Mouse (Mus musculus): Measurements from ENCODE around the gene Cfl1. TPM values are rescaled to one million over a fixed set of nuclear protein-coding genes. Genes with fewer than 3 reads are reported as not detected.

The Cfl1 gene
- 2,530 and 3,476 TPM in 2 replicates for polyA plus RNA-seq (2012; ENCODE audit: low replicate concordance)

GRCm38 (mm10) chr19:5490313-5490897 lies at the start of gene Cfl1:
Gene Cfl1, plus strand, starts transcription at chr19:5490455.

DNA sequence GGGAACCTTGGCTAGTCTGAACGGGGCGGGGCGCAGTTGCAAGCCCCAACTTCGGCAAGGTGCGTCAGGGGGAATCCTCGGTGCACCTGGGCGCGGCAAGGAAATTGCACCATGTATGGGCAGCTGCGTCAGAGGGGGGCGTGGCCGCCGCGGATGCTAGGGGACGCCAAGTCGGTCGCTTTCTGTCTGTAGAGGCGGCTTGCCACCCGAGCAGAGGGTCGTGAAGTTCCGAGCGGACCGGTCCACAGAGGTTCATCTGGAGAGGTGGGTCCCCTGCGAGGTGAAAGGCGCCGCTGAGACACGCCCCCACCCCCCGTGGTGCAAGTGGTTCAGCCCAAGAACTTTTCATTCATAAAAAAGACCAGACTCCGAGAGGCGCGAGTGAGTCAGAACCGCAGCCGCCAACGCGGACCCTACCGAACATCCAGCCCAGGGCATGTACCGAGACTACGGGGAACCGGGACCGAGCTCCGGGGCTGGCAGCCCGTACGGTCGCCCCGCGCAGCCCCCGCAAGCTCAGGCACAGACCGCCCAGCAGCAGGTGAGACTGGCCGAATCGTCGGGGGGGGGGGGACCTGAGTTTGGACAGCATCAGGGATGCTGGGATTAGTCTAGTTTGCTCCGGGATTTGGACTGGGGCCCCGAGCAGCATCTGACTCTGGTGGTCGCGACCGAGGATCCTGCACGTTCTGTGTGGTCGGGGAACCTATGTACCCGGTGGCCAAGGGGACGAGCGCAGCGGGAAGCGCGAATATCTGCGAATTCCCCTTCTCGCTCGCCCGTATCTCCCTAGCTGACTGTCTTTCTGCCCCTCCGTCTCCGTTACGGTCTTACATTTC lies 42.5 kb upstream of the Cfl1 start, which contains the start of gene Fosl1:
Gene Fosl1, plus strand, starts transcription at position 33 of the 839 bp plus-strand sequence.

GRCm38 (mm10) chr19:5457746-5458442 lies 32.4 kb upstream of the Cfl1 start, which contains the start of gene Ccdc85b:
Gene Ccdc85b, minus strand, starts transcription at chr19:5457894.

GRCm38 (mm10) chr19:5460465-5460911 lies 29.8 kb upstream of the Cfl1 start, which contains the start of gene Fibp:
Gene Fibp, plus strand, starts transcription at chr19:5460615.

DNA sequence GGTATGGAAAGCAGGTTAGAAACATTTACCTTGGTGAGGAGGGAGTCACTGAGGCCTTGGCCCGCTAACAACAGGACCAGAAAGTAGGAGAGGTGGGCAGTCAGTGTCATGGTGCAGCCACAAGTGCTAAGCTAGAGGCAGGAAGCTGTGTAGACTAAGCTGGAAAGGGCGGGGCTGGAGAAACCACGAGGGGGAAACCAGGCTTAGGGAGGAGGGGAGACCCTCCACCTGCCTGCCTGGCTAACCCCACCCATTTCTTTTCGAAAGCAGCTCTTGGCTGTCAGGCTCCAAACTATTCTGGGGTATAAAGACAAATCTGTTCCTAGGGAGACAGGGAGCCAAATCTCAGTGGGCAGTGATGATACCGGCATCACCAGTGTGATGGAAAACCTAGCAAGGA lies 21.9 kb upstream of the Cfl1 start, which contains the start of gene Ctsw:
Gene Ctsw, minus strand, starts transcription at position 134 of the 400 bp plus-strand sequence.

DNA sequence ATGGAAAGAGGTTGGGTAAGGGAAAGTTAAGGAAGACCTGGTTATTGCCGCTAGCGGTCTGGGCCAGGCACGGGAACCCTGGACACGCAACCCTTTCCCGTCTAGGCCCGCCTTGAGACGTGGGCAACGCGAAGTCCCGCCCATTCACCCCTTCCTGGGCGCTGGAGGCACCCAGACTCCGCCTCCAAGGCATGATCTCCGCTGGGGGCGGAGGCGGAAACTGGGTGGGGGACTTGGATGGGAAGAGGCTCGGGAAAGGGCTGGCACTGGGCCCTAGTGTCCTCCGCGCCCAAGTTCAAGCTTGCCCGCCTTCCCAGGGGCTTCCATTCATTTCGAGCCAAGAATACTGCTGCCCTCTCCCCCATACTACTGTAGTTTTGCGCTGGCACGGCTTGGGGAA lies 16.5 kb upstream of the Cfl1 start, which contains the start of gene Efemp2:
Gene Efemp2, plus strand, starts transcription at position 235 of the 400 bp plus-strand sequence.

DNA sequence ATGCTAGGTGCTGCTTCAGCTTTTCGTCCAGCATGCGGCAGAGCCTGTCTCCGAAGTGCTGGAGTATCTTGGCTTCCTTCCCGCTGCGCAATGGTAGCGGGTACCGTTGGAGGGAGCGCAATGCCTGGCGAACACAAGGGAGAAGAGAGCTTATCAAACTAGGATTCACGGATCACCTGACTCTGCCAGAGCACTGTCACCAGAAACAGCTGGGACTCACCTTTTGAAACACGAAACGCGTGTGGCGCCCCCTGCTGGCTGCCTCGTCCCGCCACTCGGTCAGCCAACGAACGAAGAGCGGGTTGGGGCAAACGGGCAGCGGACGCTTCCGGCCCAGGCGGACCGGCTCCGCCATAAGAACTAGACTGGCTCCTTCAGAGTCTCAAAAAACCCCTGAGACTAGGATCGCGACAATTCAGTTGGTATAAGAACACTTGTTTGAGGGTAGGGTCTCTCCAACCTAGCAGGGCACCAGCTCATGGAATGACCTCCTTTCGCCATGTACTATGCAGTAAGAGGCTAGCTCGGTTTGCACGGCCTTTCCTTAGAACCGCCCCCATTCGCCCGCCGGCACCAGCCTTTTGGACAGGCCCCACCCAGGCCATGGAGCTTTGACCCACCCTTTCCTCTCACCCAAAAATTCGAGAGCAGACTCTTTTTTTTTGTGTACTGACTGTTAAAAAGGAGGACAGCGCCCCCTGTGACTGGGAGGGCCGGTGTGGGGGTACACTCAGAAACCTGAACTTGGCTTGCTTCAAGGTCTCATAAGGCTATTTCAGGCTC lies 2.3 kb upstream of the Cfl1 start, which contains the start of gene Mus81:
Gene Mus81, minus strand, starts transcription at position 635 of the 783 bp plus-strand sequence.

DNA sequence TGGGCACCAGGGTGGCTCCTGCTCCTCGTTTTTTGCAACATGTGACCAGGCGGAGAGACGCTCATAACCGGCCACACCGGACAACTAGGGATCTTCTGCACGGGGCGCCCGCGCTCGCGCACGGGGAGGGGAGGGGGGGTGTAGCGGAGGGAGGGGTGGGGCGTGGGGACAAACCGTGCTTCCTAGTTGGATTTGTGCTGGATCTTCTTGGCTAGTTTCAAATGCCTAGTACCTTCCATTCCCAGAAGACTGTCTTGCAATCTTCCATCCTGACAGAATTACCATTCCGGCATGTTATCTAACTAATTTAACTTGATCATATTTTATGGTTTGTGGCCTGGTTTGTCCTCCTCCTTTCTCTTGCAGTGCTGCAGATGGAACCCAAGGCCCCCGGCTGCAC lies 13.4 kb downstream of the Cfl1 start, which contains the start of gene 1700020D05Rik:
Gene 1700020D05Rik, minus strand, starts transcription at position 101 of the 400 bp plus-strand sequence.

GRCm38 (mm10) chr19:5510031-5511026 lies 20.1 kb downstream of the Cfl1 start, which contains the start of gene Snx32:
Gene Snx32, minus strand, starts transcription at chr19:5510538.

Other genes starting within 250 kb of the Cfl1 start
- gene Pacs1, start 217.3 kb upstream of the Cfl1 start, polyA plus RNA-seq (2012; ENCODE audit: low replicate concordance): 116 and 125 TPM in 2 replicates
- gene Sf3b2, start 195.0 kb upstream of the Cfl1 start, polyA plus RNA-seq (2012; ENCODE audit: low replicate concordance): 314 and 709 TPM in 2 replicates
- 0.16 and 0.23 TPM in 2 replicates for gene Gal3st3, start 192.1 kb upstream of the Cfl1 start, polyA plus RNA-seq (2012; ENCODE audit: low replicate concordance)
- not detected in 2 replicates for gene Catsper1, start 154.7 kb upstream of the Cfl1 start, polyA plus RNA-seq (2012; ENCODE audit: low replicate concordance)
- not detected in 2 replicates for gene Cst6, start 140.9 kb upstream of the Cfl1 start, polyA plus RNA-seq (2012; ENCODE audit: low replicate concordance)
- gene Eif1ad, start 123.7 kb upstream of the Cfl1 start, polyA plus RNA-seq (2012; ENCODE audit: low replicate concordance): 27.6 and 41.9 TPM in 2 replicates
- 57.6 and 104 TPM in 2 replicates for gene Banf1, start 123.3 kb upstream of the Cfl1 start, polyA plus RNA-seq (2012; ENCODE audit: low replicate concordance)
- 72.0 and 110 TPM in 2 replicates for gene Sart1, start 101.8 kb upstream of the Cfl1 start, polyA plus RNA-seq (2012; ENCODE audit: low replicate concordance)
- not detected in 2 replicates for gene Tsga10ip, start 87.9 kb upstream of the Cfl1 start, polyA plus RNA-seq (2012; ENCODE audit: low replicate concordance)
- gene Drap1, start 65.5 kb upstream of the Cfl1 start, polyA plus RNA-seq (2012; ENCODE audit: low replicate concordance): 179 and 311 TPM in 2 replicates
- gene AI837181, start 65.3 kb upstream of the Cfl1 start, polyA plus RNA-seq (2012; ENCODE audit: low replicate concordance): 69.5 and 77.3 TPM in 2 replicates
- gene Fosl1, start 42.9 kb upstream of the Cfl1 start, polyA plus RNA-seq (2012; ENCODE audit: low replicate concordance): 22.9 and 39.9 TPM in 2 replicates
- gene Ccdc85b, start 32.6 kb upstream of the Cfl1 start, polyA plus RNA-seq (2012; ENCODE audit: low replicate concordance): 11.4 and 13.8 TPM in 2 replicates
- gene Fibp, start 29.8 kb upstream of the Cfl1 start, polyA plus RNA-seq (2012; ENCODE audit: low replicate concordance): 11.1 and 197 TPM in 2 replicates
- 0.34 and 1.2 TPM in 2 replicates for gene Ctsw, start 21.9 kb upstream of the Cfl1 start, polyA plus RNA-seq (2012; ENCODE audit: low replicate concordance)
- gene Efemp2, start 16.5 kb upstream of the Cfl1 start, polyA plus RNA-seq (2012; ENCODE audit: low replicate concordance): 0.91 and 1.5 TPM in 2 replicates
- 58.4 and 60.0 TPM in 2 replicates for gene Mus81, start 2.1 kb upstream of the Cfl1 start, polyA plus RNA-seq (2012; ENCODE audit: low replicate concordance)
- 0.35 and 0.47 TPM in 2 replicates for gene 1700020D05Rik, start 13.3 kb downstream of the Cfl1 start, polyA plus RNA-seq (2012; ENCODE audit: low replicate concordance)
- gene Snx32, start 20.1 kb downstream of the Cfl1 start, polyA plus RNA-seq (2012; ENCODE audit: low replicate concordance): 4.1 and 8.2 TPM in 2 replicates
- gene Ovol1, start 70.2 kb downstream of the Cfl1 start, polyA plus RNA-seq (2012; ENCODE audit: low replicate concordance): not detected in 2 replicates
- 16.9 and 32.7 TPM in 2 replicates for gene Ap5b1, start 77.6 kb downstream of the Cfl1 start, polyA plus RNA-seq (2012; ENCODE audit: low replicate concordance)
- gene Rnaseh2c, start 111.4 kb downstream of the Cfl1 start, polyA plus RNA-seq (2012; ENCODE audit: low replicate concordance): 248 and 435 TPM in 2 replicates
- gene Kat5, start 119.8 kb downstream of the Cfl1 start, polyA plus RNA-seq (2012; ENCODE audit: low replicate concordance): 46.4 and 73.1 TPM in 2 replicates
- gene Rela, start 147.0 kb downstream of the Cfl1 start, polyA plus RNA-seq (2012; ENCODE audit: low replicate concordance): 61.2 and 268 TPM in 2 replicates
- 361 and 570 TPM in 2 replicates for gene Sipa1, start 173.3 kb downstream of the Cfl1 start, polyA plus RNA-seq (2012; ENCODE audit: low replicate concordance)
- 157 and 178 TPM in 2 replicates for gene Map3k11, start 198.3 kb downstream of the Cfl1 start, polyA plus RNA-seq (2012; ENCODE audit: low replicate concordance)
- gene Pcnx3, start 198.5 kb downstream of the Cfl1 start, polyA plus RNA-seq (2012; ENCODE audit: low replicate concordance): 468 and 751 TPM in 2 replicates
- gene Kcnk7, start 213.9 kb downstream of the Cfl1 start, polyA plus RNA-seq (2012; ENCODE audit: low replicate concordance): 1.1 and 3.7 TPM in 2 replicates
- gene Ehbp1l1, start 235.9 kb downstream of the Cfl1 start, polyA plus RNA-seq (2012; ENCODE audit: low replicate concordance): 268 and 413 TPM in 2 replicates
- 41.3 and 119 TPM in 2 replicates for gene Fam89b, start 239.2 kb downstream of the Cfl1 start, polyA plus RNA-seq (2012; ENCODE audit: low replicate concordance)